Mouse (Mus musculus) MEL (cell line): ENCODE results near the gene Ptprn. TPM values are rescaled to one million over a fixed set of nuclear protein-coding genes. Genes with fewer than 3 reads are reported as not detected.

Experiments used
- DNase-seq: peaks from one replicate; pipeline ENCODE4 v3.0.0; 2011; ENCODE audit warnings: low read depth, low spot score
- H3K27ac ChIP-seq: 2 replicates; pipeline ENCODE4 v1.5.1; 2012; ENCODE audit warnings: low read depth, mild to moderate bottlenecking, control low read depth, low read length, moderate library complexity; ENCODE audit not compliant: control insufficient read depth
- H3K27me3 ChIP-seq, 2 experiments: fragments of 150-350 bp in 1 of 2; sonication (generic) in 1 of 2; 2 replicates each; pipeline ENCODE4 v1.6.1; 2012; ENCODE audit warnings: low read length in 2 of 2, mild to moderate bottlenecking in 2 of 2, improper control_type of control experiment in 1 of 2, moderate library complexity in 1 of 2; ENCODE audit not compliant: insufficient read depth in 2 of 2, control insufficient read depth in 1 of 2
- H3K36me3 ChIP-seq, 2 experiments: 2 replicates each; pipeline ENCODE4 v1.6.1; 2012 to 2014; ENCODE audit warnings: low read length in 2 of 2, improper control_type of control experiment in 1 of 2, inconsistent platforms in 1 of 2, mild to moderate bottlenecking in 1 of 2; ENCODE audit not compliant: insufficient read depth in 2 of 2, control insufficient read depth in 1 of 2
- H3K4me1 ChIP-seq, 2 experiments: fragments of 150-350 bp in 1 of 2; sonication (generic) in 1 of 2; 2 replicates each; pipeline ENCODE4 v1.6.1; 2012; ENCODE audit warnings: low read length in 2 of 2, improper control_type of control experiment in 1 of 2, mild to moderate bottlenecking in 1 of 2; ENCODE audit not compliant: insufficient read depth in 2 of 2, control insufficient read depth in 1 of 2
- H3K4me3 ChIP-seq, 2 experiments: fragments of 150-350 bp in 1 of 2; sonication (generic) in 1 of 2; 2 replicates each; pipeline ENCODE4 v1.5.1; 2012; ENCODE audit warnings: low read depth in 2 of 2, low read length in 2 of 2, mild to moderate bottlenecking in 2 of 2, moderate library complexity in 2 of 2, control low read depth in 1 of 2, improper control_type of control experiment in 1 of 2; ENCODE audit not compliant: control insufficient read depth in 1 of 2, insufficient read depth in 1 of 2
- H3K79me2 ChIP-seq: 2 replicates; pipeline ENCODE4 v1.6.1; 2012; ENCODE audit warnings: mild to moderate bottlenecking, low read length, moderate library complexity; ENCODE audit not compliant: control insufficient read depth, poor library complexity, insufficient read depth
- H3K9ac ChIP-seq: 2 replicates; pipeline ENCODE4 v1.6.1; 2012; ENCODE audit warnings: low read depth, mild to moderate bottlenecking, control low read depth, low read length, moderate library complexity; ENCODE audit not compliant: control insufficient read depth, poor library complexity, severe bottlenecking
- H3K9me3 ChIP-seq: fragments of 150-350 bp; sonication (generic); replicated peaks from 2 replicates; pipeline ENCODE4 v1.6.1; 2012; ENCODE audit warnings: mild to moderate bottlenecking, low read length, improper control_type of control experiment, moderate library complexity; ENCODE audit not compliant: insufficient read depth
- BHLHE40 ChIP-seq: IDR thresholded peaks from 2 replicates; pipeline ENCODE4 v1.6.1; 2012; ENCODE audit warnings: low read depth, mild to moderate bottlenecking, inconsistent platforms, low read length, improper control_type of control experiment, borderline replicate concordance
- CHD1 ChIP-seq: IDR thresholded peaks from 2 replicates; pipeline ENCODE4 v1.6.1; 2012; ENCODE audit warnings: low read depth, mild to moderate bottlenecking, inconsistent platforms, low read length, improper control_type of control experiment
- CHD2 ChIP-seq: IDR thresholded peaks from 2 replicates; pipeline ENCODE4 v1.6.1; 2011; ENCODE audit warnings: low read length, improper control_type of control experiment
- CTCF ChIP-seq, 3 experiments: IDR thresholded peaks in 2 of 3; conservative IDR thresholded peaks in 1 of 3; 2 replicates each; pipeline ENCODE4 v1.5.1; 2011 to 2012; ENCODE audit warnings: low read length in 3 of 3, low read depth in 2 of 3, mild to moderate bottlenecking in 2 of 3, improper control_type of control experiment in 1 of 3, inconsistent platforms in 1 of 3, mixed read lengths in 1 of 3, moderate library complexity in 1 of 3; ENCODE audit not compliant: control insufficient read depth in 1 of 3, insufficient read depth in 1 of 3, poor library complexity in 1 of 3, severe bottlenecking in 1 of 3
- ELF1 ChIP-seq: IDR thresholded peaks from 2 replicates; pipeline ENCODE4 v1.6.1; 2014; ENCODE audit warnings: low read depth, mild to moderate bottlenecking, inconsistent platforms, low read length, improper control_type of control experiment, moderate library complexity
- EP300 ChIP-seq, 2 experiments: IDR thresholded peaks; 2 replicates each; pipeline ENCODE4 v1.6.1; 2011; ENCODE audit warnings: improper control_type of control experiment in 2 of 2, low read length in 2 of 2, low read depth in 1 of 2, mild to moderate bottlenecking in 1 of 2
- GATA1 ChIP-seq: IDR thresholded peaks from 2 replicates; pipeline ENCODE4 v1.6.1; 2011; ENCODE audit warnings: low read depth, low read length, improper control_type of control experiment
- HCFC1 ChIP-seq: IDR thresholded peaks from 2 replicates; pipeline ENCODE4 v1.6.1; 2012; ENCODE audit warnings: low read depth, mild to moderate bottlenecking, inconsistent platforms, low read length, improper control_type of control experiment, moderate library complexity
- JUND ChIP-seq: IDR thresholded peaks from 2 replicates; pipeline ENCODE4 v1.6.1; 2011; ENCODE audit warnings: low read depth, mild to moderate bottlenecking, improper control_type of control experiment, low read length
- KAT2A ChIP-seq: conservative IDR thresholded peaks from 2 replicates; pipeline ENCODE4 v1.6.1; 2012; ENCODE audit warnings: low read depth, low read length, improper control_type of control experiment, inconsistent platforms
- MAFK ChIP-seq: IDR thresholded peaks from 2 replicates; pipeline ENCODE4 v1.6.1; 2011; ENCODE audit warnings: low read depth, mild to moderate bottlenecking, low read length, improper control_type of control experiment, borderline replicate concordance
- MAX ChIP-seq: IDR thresholded peaks from 2 replicates; pipeline ENCODE4 v1.6.1; 2011; ENCODE audit warnings: low read length, improper control_type of control experiment
- MAZ ChIP-seq: IDR thresholded peaks from 2 replicates; pipeline ENCODE4 v1.6.1; 2012; ENCODE audit warnings: low read depth, mild to moderate bottlenecking, inconsistent platforms, low read length, improper control_type of control experiment
- MEF2A ChIP-seq: IDR thresholded peaks from 2 replicates; pipeline ENCODE4 v1.6.1; 2014; ENCODE audit warnings: low read depth, mild to moderate bottlenecking, inconsistent platforms, low read length, improper control_type of control experiment; ENCODE audit not compliant: poor library complexity, insufficient replicate concordance, severe bottlenecking; ENCODE audit errors: extremely low read depth
- MXI1 ChIP-seq: IDR thresholded peaks from 2 replicates; pipeline ENCODE4 v1.6.1; 2011; ENCODE audit warnings: mild to moderate bottlenecking, low read depth, low read length, improper control_type of control experiment
- MYB ChIP-seq: IDR thresholded peaks from 2 replicates; pipeline ENCODE4 v1.6.1; 2011; ENCODE audit warnings: mild to moderate bottlenecking, low read depth, low read length, improper control_type of control experiment
- MYC ChIP-seq: IDR thresholded peaks from 2 replicates; pipeline ENCODE4 v1.6.1; 2011; ENCODE audit warnings: low read depth, mild to moderate bottlenecking, low read length, improper control_type of control experiment, moderate library complexity
- NRF1 ChIP-seq: IDR thresholded peaks from 2 replicates; pipeline ENCODE4 v1.6.1; 2014; ENCODE audit warnings: low read depth, mild to moderate bottlenecking, inconsistent platforms, low read length, improper control_type of control experiment, moderate library complexity; ENCODE audit not compliant: poor library complexity, insufficient read depth, severe bottlenecking
- POLR2AphosphoS2 ChIP-seq: IDR thresholded peaks from 2 replicates; pipeline ENCODE4 v1.6.1; 2011; ENCODE audit warnings: low read length, improper control_type of control experiment
- POLR2AphosphoS5 ChIP-seq: IDR thresholded peaks from 2 replicates; pipeline ENCODE4 v1.6.1; 2012; ENCODE audit warnings: low read depth, borderline replicate concordance, mild to moderate bottlenecking, inconsistent platforms, low read length, moderate library complexity, mixed read lengths
- RAD21 ChIP-seq: IDR thresholded peaks from 2 replicates; pipeline ENCODE4 v1.6.1; 2011; ENCODE audit warnings: mild to moderate bottlenecking, low read depth, low read length, improper control_type of control experiment
- SIN3A ChIP-seq: IDR thresholded peaks from 2 replicates; pipeline ENCODE4 v1.6.1; 2012; ENCODE audit warnings: low read length, improper control_type of control experiment, inconsistent platforms
- SMC3 ChIP-seq: IDR thresholded peaks from 2 replicates; pipeline ENCODE4 v1.6.1; 2011; ENCODE audit warnings: low read depth, low read length, improper control_type of control experiment
- TBP ChIP-seq: IDR thresholded peaks from 2 replicates; pipeline ENCODE4 v1.8.0; 2011; ENCODE audit warnings: low read depth, low read length, improper control_type of control experiment
- UBTF ChIP-seq: IDR thresholded peaks from 2 replicates; pipeline ENCODE4 v1.6.1; 2012; ENCODE audit warnings: low read depth, mild to moderate bottlenecking, inconsistent platforms, low read length, improper control_type of control experiment, moderate library complexity, borderline replicate concordance; ENCODE audit not compliant: insufficient read depth
- USF1 ChIP-seq: IDR thresholded peaks from 2 replicates; pipeline ENCODE4 v1.6.1; 2014; ENCODE audit warnings: low read depth, mild to moderate bottlenecking, inconsistent platforms, low read length, improper control_type of control experiment, moderate library complexity
- USF2 ChIP-seq, 2 experiments: IDR thresholded peaks; 2 replicates each; pipeline ENCODE4 v1.6.1; 2011 to 2012; ENCODE audit warnings: improper control_type of control experiment in 2 of 2, low read length in 2 of 2, borderline replicate concordance in 1 of 2, inconsistent platforms in 1 of 2, low read depth in 1 of 2, mild to moderate bottlenecking in 1 of 2; ENCODE audit not compliant: insufficient read depth in 1 of 2
- ZC3H11A ChIP-seq: IDR thresholded peaks from 2 replicates; pipeline ENCODE4 v1.6.1; 2012; ENCODE audit warnings: low read depth, mild to moderate bottlenecking, inconsistent platforms, low read length, improper control_type of control experiment
- ZKSCAN1 ChIP-seq: IDR thresholded peaks from 2 replicates; pipeline ENCODE4 v1.6.1; 2012; ENCODE audit warnings: low read depth, mild to moderate bottlenecking, inconsistent platforms, low read length, improper control_type of control experiment, moderate library complexity
- ZMIZ1 ChIP-seq: IDR thresholded peaks from 2 replicates; pipeline ENCODE4 v1.6.1; 2012; ENCODE audit warnings: low read depth, mild to moderate bottlenecking, inconsistent platforms, low read length, improper control_type of control experiment, moderate library complexity
- ZNF384 ChIP-seq: IDR thresholded peaks from 2 replicates; pipeline ENCODE4 v1.6.1; 2012; ENCODE audit warnings: low read depth, mild to moderate bottlenecking, inconsistent platforms, low read length, improper control_type of control experiment
- polyA plus RNA-seq, 2 experiments: library from polyadenylated mRNA; stranded (reverse) in 1 of 2; unstranded in 1 of 2; fragments of >175 nt in 1 of 2; fragments of >200 nt in 1 of 2; gene quantifications; 2 replicates each; pipeline versions ENCODE4 v1.2.1 to v1.2.4; 2012; ENCODE audit warnings: low replicate concordance in 2 of 2, low read depth in 1 of 2; ENCODE audit not compliant: insufficient read length in 2 of 2, insufficient read depth in 1 of 2, missing spikeins in 1 of 2
- total RNA-seq: library from RNA; depleted of rRNA; stranded (reverse); fragments of 300-350 nt; gene quantifications from 2 replicates; pipeline ENCODE4 v1.2.3, GENCODE M21; 2012

The Ptprn gene
- total and polyA plus RNA-seq, 3 experiments, result 0.13 TPM; not detected in 2

DNA sequence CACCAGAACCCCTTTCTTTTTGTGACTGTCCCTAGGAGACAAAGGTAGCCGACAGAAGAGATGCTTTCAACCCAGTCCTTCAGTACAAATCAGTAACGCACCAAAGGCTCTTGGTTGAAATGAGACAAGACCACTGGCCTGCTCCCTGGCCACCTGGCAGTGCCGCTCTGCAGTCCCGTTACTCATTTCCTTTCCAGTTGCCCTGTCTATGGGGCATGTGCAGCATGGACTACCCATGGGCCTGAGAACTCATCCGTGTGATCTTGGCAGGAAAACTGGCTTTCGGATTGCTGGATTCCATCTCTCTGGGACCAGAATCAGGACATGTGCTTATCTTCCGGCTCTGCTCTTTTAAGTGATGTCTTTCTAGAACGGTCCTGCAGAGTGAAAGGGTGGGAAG, 27.0 kb upstream of the Ptprn start:
- no peak overlapping the region for H3K27ac ChIP-seq
- H3K9ac ChIP-seq, result no peak overlapping the region
- no peaks in the 10 kb centered on the region for H3K79me2 ChIP-seq
- no peaks in the 10 kb centered on the region for H3K36me3 ChIP-seq
- no peaks in the 10 kb centered on the region for H3K9me3 ChIP-seq
- H3K4me1 ChIP-seq, result no peaks in the 10 kb centered on the region
- H3K4me3 ChIP-seq, result no peak overlapping the region
- H3K27me3 ChIP-seq, result peaks cover 2 to 7% of the 10 kb centered on the region in 2 experiments; a peak in 3 of 4 replicates
- no peak for DNase-seq
- TF ChIP-seq NRF1, result no peak
- no peak for TF ChIP-seq ZNF384
- TF ChIP-seq SMC3, result no peak
- no peak for TF ChIP-seq MYB
- TF ChIP-seq MEF2A, result no peak
- TF ChIP-seq EP300 (IDR thresholded peaks at IDR 0.05; ENCODE audit: low read depth in 1 of 2, low read length in 2 of 2), result no peak
- no peak for TF ChIP-seq CHD1
- TF ChIP-seq KAT2A, result no peak
- TF ChIP-seq TBP, result no peak
- TF ChIP-seq USF1, result no peak
- TF ChIP-seq ELF1, result no peak
- TF ChIP-seq GATA1, result no peak
- no peak for TF ChIP-seq POLR2AphosphoS2
- no peak for TF ChIP-seq UBTF
- no peak for TF ChIP-seq BHLHE40
- no peak for TF ChIP-seq JUND
- TF ChIP-seq CHD2, result no peak
- no peak for TF ChIP-seq MAZ

DNA sequence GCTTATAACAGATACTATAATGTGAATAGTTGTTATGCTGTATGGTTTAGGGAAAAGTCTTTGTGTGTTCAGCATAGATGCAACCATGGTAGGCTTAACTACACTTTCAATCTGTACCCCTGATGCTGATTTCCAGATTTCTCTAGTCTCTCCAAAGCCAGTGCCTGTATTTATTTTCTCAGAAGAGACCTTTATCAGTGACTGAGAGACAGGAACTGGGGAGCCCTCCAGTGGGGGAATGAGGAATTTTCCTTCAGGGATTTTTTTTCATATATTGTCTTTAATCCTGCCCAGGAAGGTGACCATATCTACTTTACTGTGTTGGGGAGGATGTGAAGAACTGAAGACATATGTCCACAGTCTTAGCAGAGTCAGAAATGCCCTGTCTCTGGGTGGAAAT, 26.3 kb upstream of the Ptprn start:
- peak; percentile 49 for DNase-seq
- no peaks in the 10 kb centered on the region for H3K4me1 ChIP-seq
- no peak for TF ChIP-seq KAT2A
- TF ChIP-seq ZC3H11A, result peak; percentile 49
- no peak for TF ChIP-seq SIN3A
- no peak for TF ChIP-seq MAFK
- TF ChIP-seq CHD1, result no peak
- peak; percentile 62 for TF ChIP-seq ZNF384
- no peak for TF ChIP-seq CHD2
- peak; percentile 71 for TF ChIP-seq RAD21
- TF ChIP-seq JUND, result no peak
- no peak for TF ChIP-seq MXI1
- TF ChIP-seq MYC, result no peak
- no peak for TF ChIP-seq ELF1
- TF ChIP-seq MAX, result no peak
- peak; percentile 15 to 74 (median 49); a peak in 4 of 6 replicates for TF ChIP-seq CTCF (IDR thresholded peaks at IDR 0.05 in 2 of 3, conservative IDR thresholded peaks at IDR 0.05 in 1 of 3; ENCODE audit: control insufficient read depth in 1 of 3, insufficient read depth in 1 of 3, low read depth in 2 of 3, low read length in 3 of 3, poor library complexity in 1 of 3, severe bottlenecking in 1 of 3)
- no peak for TF ChIP-seq ZKSCAN1
- TF ChIP-seq ZMIZ1, result no peak
- TF ChIP-seq GATA1, result peak; percentile 55
- TF ChIP-seq HCFC1, result no peak
- no peak for TF ChIP-seq POLR2AphosphoS5
- peak; percentile 79 for TF ChIP-seq SMC3
- TF ChIP-seq USF2 (IDR thresholded peaks at IDR 0.05; ENCODE audit: borderline replicate concordance in 1 of 2, insufficient read depth in 1 of 2, low read depth in 1 of 2, low read length in 2 of 2), result no peak
- TF ChIP-seq POLR2AphosphoS2, result no peak
- TF ChIP-seq, all 39 proteins: peak for 6
- Histone ChIP-seq H3K27ac (no peak overlapping the region), H3K27me3 (peaks cover 2 to 7% of the 10 kb centered on the region in 2 experiments; a peak in 3 of 4 replicates), H3K9ac (no peak overlapping the region), H3K4me3 (no peak overlapping the region), H3K79me2 (no peaks in the 10 kb centered on the region), H3K36me3 (no peaks in the 10 kb centered on the region), H3K9me3 (no peaks in the 10 kb centered on the region)
